Mouse (Mus musculus): ENCODE measurements at regions not wholly inside any gene's neighbourhood (a gene's known extent, or its start where the extent isn't known, plus 50 kb on each side); places are given as distances from the start of the nearest gene placed in this dataset.

GRCm38 (mm10) chr11:39298782-39299181 is 1396.2 kb downstream of the Mat2b start:
- Histone ChIP-seq H3K9me3 (ENCODE audit: control insufficient read depth, low read length) (no peaks in the 10 kb centered on the region), H3K9ac (replicated peaks; ENCODE audit: low read length) (no peak overlapping the region), H3K27me3 (ENCODE audit: control insufficient read depth, insufficient read depth, low read length) (no peaks in the 10 kb centered on the region), H3K4me1 (ENCODE audit: control insufficient read depth, insufficient read depth, low read length) (no peaks in the 10 kb centered on the region), H3K36me3 (ENCODE audit: control insufficient read depth, insufficient read depth, low read length) (no peaks in the 10 kb centered on the region), H3K27ac (replicated peaks; ENCODE audit: low read depth, low read length) (no peak overlapping the region), H3K4me3 (replicated peaks; ENCODE audit: low read depth, low read length) (no peak overlapping the region), H3K4me2 (ENCODE audit: low read length) (no peak overlapping the region)
- DNase-seq (peak; percentile 13), ATAC-seq (ENCODE audit: low FRiP score, low TSS enrichment) (no peak)

- Histone ChIP-seq H3K4me3 (replicated peaks; ENCODE audit: low read depth, low read length) (no peak overlapping the region), H3K27me3 (ENCODE audit: control insufficient read depth, insufficient read depth, low read length) (no peaks in the 10 kb centered on the region), H3K27ac (replicated peaks; ENCODE audit: low read depth, low read length) (no peak overlapping the region), H3K9ac (replicated peaks; ENCODE audit: low read length) (no peak overlapping the region), H3K9me3 (ENCODE audit: control insufficient read depth, low read length) (no peaks in the 10 kb centered on the region), H3K4me1 (ENCODE audit: control insufficient read depth, insufficient read depth, low read length) (no peaks in the 10 kb centered on the region), H3K4me2 (ENCODE audit: low read length) (no peak overlapping the region), H3K36me3 (ENCODE audit: control insufficient read depth, insufficient read depth, low read length) (no peaks in the 10 kb centered on the region)
- ATAC-seq (ENCODE audit: low FRiP score, low TSS enrichment) (no peak), DNase-seq (no peak)
- 52% methylated on average over 1 of the region's 1 CpGs for WGBS
Measured at GRCm38 (mm10) chr11:39255425-39255824, 1439.6 kb downstream of the Mat2b start.

- Histone ChIP-seq H3K4me3 (replicated peaks; ENCODE audit: low read depth, low read length) (no peak overlapping the region), H3K9me3 (ENCODE audit: control insufficient read depth, low read length) (no peaks in the 10 kb centered on the region), H3K9ac (replicated peaks; ENCODE audit: low read length) (no peak overlapping the region), H3K4me1 (ENCODE audit: control insufficient read depth, insufficient read depth, low read length) (no peaks in the 10 kb centered on the region), H3K27me3 (ENCODE audit: control insufficient read depth, insufficient read depth, low read length) (no peaks in the 10 kb centered on the region), H3K36me3 (ENCODE audit: control insufficient read depth, insufficient read depth, low read length) (no peaks in the 10 kb centered on the region), H3K27ac (replicated peaks; ENCODE audit: low read depth, low read length) (no peak overlapping the region), H3K4me2 (ENCODE audit: low read length) (no peak overlapping the region)
- WGBS = 41% methylated on average over 6 of the region's 6 CpGs
- ATAC-seq (ENCODE audit: low FRiP score, low TSS enrichment) (peak; percentile 70; the same call in 1 of the 2 replicates), DNase-seq (peak; percentile 49)
Measured at GRCm38 (mm10) chr11:39228335-39228734, 1466.7 kb downstream of the Mat2b start.

- H3K4me2 ChIP-seq (ENCODE audit: low read length) = no peak overlapping the region
- WGBS = 17% methylated on average over 2 of the region's 2 CpGs
- H3K9ac ChIP-seq (replicated peaks; ENCODE audit: low read length) = no peak overlapping the region
- no peak overlapping the region for H3K27ac ChIP-seq (replicated peaks; ENCODE audit: low read depth, low read length)
- H3K9me3 ChIP-seq (ENCODE audit: control insufficient read depth, low read length) = no peaks in the 10 kb centered on the region
- no peaks in the 10 kb centered on the region for H3K36me3 ChIP-seq (ENCODE audit: control insufficient read depth, insufficient read depth, low read length)
- DNase-seq (no peak), ATAC-seq (ENCODE audit: low FRiP score, low TSS enrichment) (no peak)
- no peak overlapping the region for H3K4me3 ChIP-seq (replicated peaks; ENCODE audit: low read depth, low read length)
- H3K4me1 ChIP-seq (ENCODE audit: control insufficient read depth, insufficient read depth, low read length) = no peaks in the 10 kb centered on the region
- H3K27me3 ChIP-seq (ENCODE audit: control insufficient read depth, insufficient read depth, low read length) = no peaks in the 10 kb centered on the region
Measured at GRCm38 (mm10) chr11:39224696-39225095, 1470.3 kb downstream of the Mat2b start.

GRCm38 (mm10) chr11:39223397-39223796 is 1471.6 kb downstream of the Mat2b start:
- Histone ChIP-seq H3K9ac (replicated peaks; ENCODE audit: low read length) (no peak overlapping the region), H3K4me1 (ENCODE audit: control insufficient read depth, insufficient read depth, low read length) (no peaks in the 10 kb centered on the region), H3K36me3 (ENCODE audit: control insufficient read depth, insufficient read depth, low read length) (no peaks in the 10 kb centered on the region), H3K9me3 (ENCODE audit: control insufficient read depth, low read length) (no peaks in the 10 kb centered on the region), H3K27ac (replicated peaks; ENCODE audit: low read depth, low read length) (no peak overlapping the region), H3K27me3 (ENCODE audit: control insufficient read depth, insufficient read depth, low read length) (no peaks in the 10 kb centered on the region), H3K4me3 (replicated peaks; ENCODE audit: low read depth, low read length) (no peak overlapping the region), H3K4me2 (ENCODE audit: low read length) (no peak overlapping the region)
- ATAC-seq (ENCODE audit: low FRiP score, low TSS enrichment) (no peak), DNase-seq (peak; percentile 13)
- WGBS = 52% methylated on average over 2 of the region's 2 CpGs
